ENCODE assay signal across 8 mouse cellular contexts in the genomic region with DNA sequence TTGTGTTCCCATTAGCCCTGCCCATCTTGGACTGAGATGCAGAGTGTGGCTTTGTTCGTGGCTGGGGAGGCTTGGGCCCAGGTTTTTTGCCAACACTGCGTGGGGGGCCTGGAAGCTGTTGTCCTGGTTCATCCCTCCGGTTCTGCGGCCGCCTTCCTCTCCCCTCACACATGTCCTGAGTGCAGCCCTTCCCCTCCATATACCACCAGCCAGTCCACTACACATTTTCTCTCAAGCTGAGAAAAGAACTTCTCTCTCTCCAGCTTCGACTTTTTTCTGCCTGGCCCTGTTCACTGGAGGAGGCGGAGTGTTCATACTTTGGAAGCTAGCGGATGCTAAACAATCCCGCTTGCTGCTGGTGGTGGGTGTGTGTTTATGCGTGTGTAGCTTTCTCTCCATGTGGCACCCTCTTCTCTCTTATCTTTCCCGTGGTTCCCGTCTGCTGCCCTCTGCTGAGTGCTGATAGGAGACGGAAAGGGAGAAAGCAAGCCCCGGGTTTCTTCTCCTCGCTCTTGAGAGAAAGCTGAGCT. TPM values are rescaled to one million over a fixed set of nuclear protein-coding genes. Genes with fewer than 3 reads are reported as not detected.
DNase-seq lines count a peak whose midpoint lies in the region; ATAC-seq and TF ChIP-seq lines count a peak whose summit lies in the region.

No protein-coding gene starts in this region.

- WGBS in hindbrain, embryonic 10.5 days, result 46% methylated on average over 15 of the region's 15 CpGs
- 48% methylated on average over 15 of the region's 15 CpGs for WGBS in hindbrain, embryonic 11.5 days
- 49% methylated on average over 15 of the region's 15 CpGs for WGBS in bone marrow, adult 2 months
- WGBS in forebrain, postnatal 0 days, result 20% methylated on average over 15 of the region's 15 CpGs
- WGBS in midbrain, embryonic 15.5 days, result 29% methylated on average over 15 of the region's 15 CpGs

- no peaks in the 10 kb centered on the region for H3K9me3 ChIP-seq in hindbrain, embryonic 10.5 days
- no peaks in the 10 kb centered on the region for H3K9me3 ChIP-seq in hindbrain, embryonic 11.5 days (ENCODE audit: control insufficient read depth, low read length)
- no peaks in the 10 kb centered on the region for H3K9me3 ChIP-seq in forebrain, postnatal 0 days (ENCODE audit: low read length)
- no peaks in the 10 kb centered on the region for H3K9me3 ChIP-seq in midbrain, embryonic 15.5 days

- no peak overlapping the region for H3K9ac ChIP-seq in hindbrain, embryonic 11.5 days (ENCODE audit: low read depth, low read length)
- H3K9ac ChIP-seq in forebrain, postnatal 0 days, result no peak overlapping the region; the same call in 1 of the 2 replicates
- 0 out of 2 replicates have a peak overlapping the region, but pooled peaks have one; percentile 16 for H3K9ac ChIP-seq in midbrain, embryonic 15.5 days

- TF ChIP-seq CTCF in bone marrow, adult 2 months (IDR thresholded peaks at IDR 0.05; ENCODE audit: control insufficient read depth, insufficient read depth, low read length), result no peak
- peak; percentile 67 for TF ChIP-seq CTCF in forebrain, postnatal 0 days (IDR thresholded peaks at IDR 0.05; ENCODE audit: low read depth)

- no peak for TF ChIP-seq POLR2A in bone marrow, adult 2 months (IDR thresholded peaks at IDR 0.05; ENCODE audit: borderline replicate concordance, control insufficient read depth, low read depth, low read length)

- no peak for ATAC-seq in hindbrain, embryonic 11.5 days (ENCODE audit: low FRiP score)
- peak; percentile 88 for ATAC-seq in forebrain, postnatal 0 days
- peak; percentile 59 for ATAC-seq in midbrain, embryonic 15.5 days (replicated peaks)

- H3K4me1 ChIP-seq in hindbrain, embryonic 10.5 days (replicated peaks), result peaks cover 97% of the 10 kb centered on the region
- H3K4me1 ChIP-seq in hindbrain, embryonic 11.5 days (replicated peaks; ENCODE audit: control insufficient read depth, insufficient read depth, low read length), result peaks cover 13% of the 10 kb centered on the region
- H3K4me1 ChIP-seq in bone marrow, adult 2 months (ENCODE audit: control insufficient read depth, insufficient read depth, low read length), result peaks cover 11% of the 10 kb centered on the region
- H3K4me1 ChIP-seq in forebrain, postnatal 0 days (ENCODE audit: insufficient read depth), result no peaks in the 10 kb centered on the region
- peaks cover 46% of the 10 kb centered on the region for H3K4me1 ChIP-seq in midbrain, embryonic 15.5 days

- H3K4me3 ChIP-seq in hindbrain, embryonic 10.5 days, result no peak overlapping the region
- H3K4me3 ChIP-seq in hindbrain, embryonic 11.5 days (ENCODE audit: low read depth, low read length), result no peak overlapping the region
- H3K4me3 ChIP-seq in bone marrow, adult 2 months (replicated peaks; ENCODE audit: control insufficient read depth, low read depth, low read length), result no peak overlapping the region
- no peak overlapping the region for H3K4me3 ChIP-seq in forebrain, postnatal 0 days (ENCODE audit: low read depth, low read length)
- H3K4me3 ChIP-seq in midbrain, embryonic 15.5 days, result no peak overlapping the region

- peak overlapping the region; percentile 57 for H3K27ac ChIP-seq in hindbrain, embryonic 10.5 days
- no peak overlapping the region for H3K27ac ChIP-seq in hindbrain, embryonic 11.5 days (ENCODE audit: low read depth, low read length)
- peak overlapping the region; percentile 78 for H3K27ac ChIP-seq in bone marrow, adult 2 months (ENCODE audit: control insufficient read depth, insufficient read depth, low read depth, low read length, poor library complexity)
- no peak overlapping the region for H3K27ac ChIP-seq in forebrain, postnatal 0 days (ENCODE audit: low read depth, low read length)
- peak overlapping the region; percentile 28; the same call in 1 of the 2 replicates for H3K27ac ChIP-seq in midbrain, embryonic 15.5 days

- DNase-seq in hindbrain, embryonic 10.5 days (ENCODE audit: low spot score), result no peak
- DNase-seq in hindbrain, embryonic 11.5 days (ENCODE audit: low spot score), result no peak
- DNase-seq in forebrain, postnatal 0 days, result peak; percentile 81
- peak; percentile 67 to 68 for DNase-seq in layer of hippocampus, postnatal 36 days
- no peak for DNase-seq in T-cell, adult 2 months (ENCODE audit: low spot score)
- DNase-seq in ovary, postnatal 36 days (ENCODE audit: low spot score), result no peak

- H3K27me3 ChIP-seq in hindbrain, embryonic 10.5 days (ENCODE audit: insufficient read depth, poor library complexity, severe bottlenecking), result peaks cover 57% of the 10 kb centered on the region
- no peaks in the 10 kb centered on the region for H3K27me3 ChIP-seq in hindbrain, embryonic 11.5 days (ENCODE audit: control insufficient read depth, insufficient read depth, low read length)
- H3K27me3 ChIP-seq in forebrain, postnatal 0 days (ENCODE audit: insufficient read depth, low read length), result no peaks in the 10 kb centered on the region
- H3K27me3 ChIP-seq in midbrain, embryonic 15.5 days (replicated peaks), result no peaks in the 10 kb centered on the region

- 0 out of 2 replicates have a peak, but pooled peaks cover 3% of the 10 kb centered on the region for H3K36me3 ChIP-seq in hindbrain, embryonic 10.5 days
- H3K36me3 ChIP-seq in hindbrain, embryonic 11.5 days (ENCODE audit: control insufficient read depth, insufficient read depth, low read length), result no peaks in the 10 kb centered on the region
- H3K36me3 ChIP-seq in forebrain, postnatal 0 days (ENCODE audit: insufficient read depth), result no peaks in the 10 kb centered on the region
- no peaks in the 10 kb centered on the region for H3K36me3 ChIP-seq in midbrain, embryonic 15.5 days (replicated peaks)

- H3K4me2 ChIP-seq in hindbrain, embryonic 11.5 days (replicated peaks; ENCODE audit: low read depth, low read length), result no peak overlapping the region
- H3K4me2 ChIP-seq in forebrain, postnatal 0 days (ENCODE audit: low read depth), result peak overlapping the region; percentile 1; the same call in 1 of the 2 replicates
- peak overlapping the region; percentile 25 for H3K4me2 ChIP-seq in midbrain, embryonic 15.5 days

RNA-seq across cellular contexts. Expression of gene Galnt10, which starts 6.1 kb away (rescaled TPM):
- 21.2 and 22.7 TPM in 2 replicates for polyA plus RNA-seq in hindbrain, embryonic 10.5 days (2016; fragmentation: Nextera tagmentation; extraction: Ambion mirVana)
- 9.7 and 12.0 TPM in 2 replicates for polyA plus RNA-seq in hindbrain, embryonic 11.5 days (2014; fragmentation: Nextera tagmentation; extraction: Ambion mirVana)
- 16.6 and 18.0 TPM in 2 replicates for polyA plus RNA-seq in bone marrow, adult 2 months (2011; ENCODE audit: insufficient read depth, insufficient read length, low replicate concordance, missing spikeins)
- 14.5 and 20.7 TPM in 2 replicates for total RNA-seq in forebrain, postnatal 0 days (2014; rRNA removed)
- 8.0 and 9.5 TPM in 2 replicates for polyA plus RNA-seq in forebrain, postnatal 0 days (2015; fragmentation: Nextera tagmentation; extraction: Ambion mirVana)
- 1 to 10 TPM; 6.9 to 7.3 TPM for total RNA-seq in layer of hippocampus, postnatal 36 days (2021)
- polyA plus RNA-seq in midbrain, embryonic 15.5 days (2015; fragmentation: Nextera tagmentation; extraction: Ambion mirVana), result 16.4 and 16.5 TPM in 2 replicates

Comparison
In these comparisons a context has a peak if more than half of its experiments do, and no peak if none do; other contexts are left out.
1. H3K27ac ChIP-seq: peak in hindbrain, embryonic 10.5 days (single experiment), bone marrow, adult 2 months (single experiment) and midbrain, embryonic 15.5 days (single experiment); none in hindbrain, embryonic 11.5 days (single experiment) and forebrain, postnatal 0 days (single experiment).
2. DNase-seq: peak in forebrain, postnatal 0 days (single experiment) and layer of hippocampus, postnatal 36 days (2 of 2); none in hindbrain, embryonic 10.5 days (single experiment), hindbrain, embryonic 11.5 days (single experiment), T-cell, adult 2 months (single experiment) and ovary, postnatal 36 days (single experiment).